ENCODE assay signal across 31 mouse cellular contexts in the genomic region with DNA sequence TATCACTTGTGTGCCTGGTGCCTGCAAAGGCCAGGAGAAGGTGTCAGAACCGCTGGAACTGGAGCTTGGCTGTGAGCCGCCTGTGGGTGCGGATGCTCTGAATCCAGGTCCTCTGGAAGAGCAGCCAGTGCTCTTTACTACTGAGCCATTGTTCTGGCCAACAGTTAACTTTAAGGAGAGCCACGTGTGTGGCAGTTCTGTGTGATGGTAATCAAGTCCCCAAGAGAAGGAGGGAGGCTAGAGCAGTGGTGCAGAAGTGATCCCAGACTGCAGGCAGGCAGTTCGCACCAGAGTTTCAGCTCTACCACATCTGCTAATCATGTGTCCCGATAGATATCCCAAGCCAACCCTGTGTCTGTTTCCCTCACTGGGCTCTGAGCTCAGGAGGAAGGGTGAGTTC. TPM values are rescaled to one million over a fixed set of nuclear protein-coding genes. Genes with fewer than 3 reads are reported as not detected.
A peak's percentile ranks its signal among the peaks of the same experiment; 100 is the strongest.
DNase-seq lines count a peak whose midpoint lies in the region; ATAC-seq and TF ChIP-seq lines count a peak whose summit lies in the region.
"Had no signal": no experiment of that assay in that cellular context is flagged by ENCODE, and none has a peak within 500 bp of the region (broad histone marks: within the 10 kb centered on the region; RNA-seq: fewer than 3 reads in every experiment).

No protein-coding gene starts in this region.

- no peak for ATAC-seq in midbrain, embryonic 11.5 days (ENCODE audit: low FRiP score)
- no peak for ATAC-seq in midbrain, embryonic 16.5 days
- ATAC-seq: forebrain, embryonic 15.5 days; hindbrain, embryonic 16.5 days; intestine, embryonic 15.5 days had no signal

- H3K4me1 ChIP-seq in midbrain, embryonic 11.5 days (ENCODE audit: control insufficient read depth, insufficient read depth, low read length), result no peaks in the 10 kb centered on the region
- H3K4me1 ChIP-seq in midbrain, embryonic 16.5 days (ENCODE audit: control insufficient read depth, insufficient read depth, low read length), result no peaks in the 10 kb centered on the region
- peaks cover 2 to 7% of the 10 kb centered on the region in 2 experiments; a peak in 3 of 4 replicates for H3K4me1 ChIP-seq in ES-E14 (ENCODE audit: control insufficient read depth in 2 of 2, insufficient read depth in 2 of 2, low read length in 2 of 2, poor library complexity in 1 of 2)
- H3K4me1 ChIP-seq: embryonic facial prominence, embryonic 12.5 days; forebrain, embryonic 12.5 days; forebrain, embryonic 15.5 days; heart, embryonic 12.5 days; heart, embryonic 15.5 days; hindbrain, embryonic 10.5 days; hindbrain, embryonic 13.5 days; intestine, embryonic 15.5 days had no signal

- H3K9me3 ChIP-seq in midbrain, embryonic 11.5 days (ENCODE audit: control insufficient read depth, low read length), result no peaks in the 10 kb centered on the region
- H3K9me3 ChIP-seq in midbrain, embryonic 16.5 days (replicated peaks; ENCODE audit: control insufficient read depth, low read length, poor library complexity, severe bottlenecking), result no peaks in the 10 kb centered on the region
- H3K9me3 ChIP-seq in ES-E14 (ENCODE audit: control insufficient read depth, insufficient read depth, low read depth, low read length), result no peaks in the 10 kb centered on the region
- H3K9me3 ChIP-seq: embryonic facial prominence, embryonic 12.5 days; forebrain, embryonic 12.5 days; forebrain, embryonic 15.5 days; heart, embryonic 12.5 days; heart, embryonic 15.5 days; hindbrain, embryonic 10.5 days; hindbrain, embryonic 13.5 days; intestine, embryonic 15.5 days had no signal

- no peaks in the 10 kb centered on the region for H3K27me3 ChIP-seq in midbrain, embryonic 11.5 days (ENCODE audit: control insufficient read depth, insufficient read depth, low read length)
- H3K27me3 ChIP-seq in midbrain, embryonic 16.5 days (ENCODE audit: control insufficient read depth, insufficient read depth, low read depth, low read length), result no peaks in the 10 kb centered on the region
- H3K27me3 ChIP-seq: CH12.LX; embryonic facial prominence, embryonic 12.5 days; forebrain, embryonic 12.5 days; forebrain, embryonic 15.5 days; heart, embryonic 12.5 days; heart, embryonic 15.5 days; hindbrain, embryonic 13.5 days; intestine, embryonic 15.5 days had no signal

- no peak overlapping the region for H3K4me2 ChIP-seq in midbrain, embryonic 11.5 days
- no peak overlapping the region for H3K4me2 ChIP-seq in midbrain, embryonic 16.5 days (ENCODE audit: low read length)
- H3K4me2 ChIP-seq: embryonic facial prominence, embryonic 12.5 days; forebrain, embryonic 12.5 days; forebrain, embryonic 15.5 days; heart, embryonic 12.5 days; heart, embryonic 15.5 days; hindbrain, embryonic 13.5 days; intestine, embryonic 15.5 days had no signal

- no peak overlapping the region for H3K27ac ChIP-seq in midbrain, embryonic 11.5 days (ENCODE audit: low read depth, low read length)
- no peak overlapping the region for H3K27ac ChIP-seq in midbrain, embryonic 16.5 days (ENCODE audit: low read length)
- no peak overlapping the region for H3K27ac ChIP-seq in ES-E14 (ENCODE audit: insufficient read depth, low read depth, low read length, poor library complexity, severe bottlenecking)
- H3K27ac ChIP-seq: embryonic facial prominence, embryonic 12.5 days; forebrain, embryonic 12.5 days; forebrain, embryonic 15.5 days; heart, embryonic 15.5 days; hindbrain, embryonic 10.5 days; hindbrain, embryonic 13.5 days; intestine, embryonic 15.5 days had no signal

- H3K36me3 ChIP-seq in midbrain, embryonic 11.5 days (ENCODE audit: control insufficient read depth, insufficient read depth, low read length), result no peaks in the 10 kb centered on the region; the same call in 1 of the 2 replicates
- peaks cover 41% of the 10 kb centered on the region for H3K36me3 ChIP-seq in midbrain, embryonic 16.5 days (ENCODE audit: control insufficient read depth, insufficient read depth, low read length)
- peaks cover 21% of the 10 kb centered on the region for H3K36me3 ChIP-seq in ES-E14 (ENCODE audit: control insufficient read depth, insufficient read depth, low read length, poor library complexity, severe bottlenecking)
- H3K36me3 ChIP-seq: intestine, embryonic 15.5 days had no signal

- H3K9ac ChIP-seq in midbrain, embryonic 11.5 days (ENCODE audit: low read length), result no peak overlapping the region
- H3K9ac ChIP-seq in midbrain, embryonic 16.5 days (ENCODE audit: low read depth, low read length), result no peak overlapping the region
- no peak overlapping the region for H3K9ac ChIP-seq in ES-E14 (ENCODE audit: insufficient read depth, low read depth, low read length, poor library complexity, severe bottlenecking)
- H3K9ac ChIP-seq: embryonic facial prominence, embryonic 12.5 days; forebrain, embryonic 12.5 days; forebrain, embryonic 15.5 days; heart, embryonic 12.5 days; heart, embryonic 15.5 days; hindbrain, embryonic 13.5 days; intestine, embryonic 15.5 days had no signal

- peak; percentile 1 for DNase-seq in embryo, embryonic 10.5 days (ENCODE audit: low spot score)
- no peak for DNase-seq in embryo, embryonic 11 days
- peak; percentile 79 for DNase-seq in midbrain, embryonic 11.5 days (ENCODE audit: low spot score, missing footprints)
- peak; percentile 37 for DNase-seq in ES-E14 (ENCODE audit: low read depth, low spot score)
- DNase-seq in ZHBTc4 (ENCODE audit: low read depth, low spot score), result peak; percentile 92
- no peak for DNase-seq in left cerebral cortex, adult 18-20 months (ENCODE audit: low spot score in 2 of 2)
- no peak for DNase-seq in thymus, postnatal 25 days
- DNase-seq: adrenal gland, adult 2 months; adrenal gland, postnatal 14 days; B cell, adult 2 months; cerebellum, adult 11 months; cerebellum, adult 2 months; cerebellum, adult 9-11 months; cerebellum, postnatal 25 days; gastrocnemius, postnatal 10 days; gastrocnemius, postnatal 36 days; heart, postnatal 10 days; heart, postnatal 36 days; kidney, adult 11 months had no signal

- in situ Hi-C loops in ES-E14 (cut with MboI; ENCODE audit: low sequenced_read_pairs in 2 of 2, unreplicated experiment in 2 of 2), result no loop called here

- WGBS in midbrain, embryonic 11.5 days, result 72% methylated on average over 6 of the region's 6 CpGs
- 76% methylated on average over 6 of the region's 6 CpGs for WGBS in midbrain, embryonic 16.5 days

- H3K4me3 ChIP-seq in midbrain, embryonic 11.5 days (ENCODE audit: low read depth, low read length), result no peak overlapping the region
- no peak overlapping the region for H3K4me3 ChIP-seq in midbrain, embryonic 16.5 days (ENCODE audit: low read depth, low read length)
- H3K4me3 ChIP-seq in ES-E14 (ENCODE audit: insufficient read depth in 1 of 2, low read depth in 1 of 2, low read length in 2 of 2, poor library complexity in 1 of 2, severe bottlenecking in 1 of 2), result no peak overlapping the region
- H3K4me3 ChIP-seq: embryonic facial prominence, embryonic 12.5 days; erythroblast, embryonic 14.5 days; forebrain, embryonic 12.5 days; forebrain, embryonic 15.5 days; heart, embryonic 12.5 days; heart, embryonic 15.5 days; hindbrain, embryonic 10.5 days; hindbrain, embryonic 13.5 days; intestine, embryonic 15.5 days had no signal

TF ChIP-seq in ES-E14, 5 proteins besides CTCF, POLR2A, EP300 and RAD21:
- no peak for TF ChIP-seq HCFC1 (IDR thresholded peaks at IDR 0.05; ENCODE audit: borderline replicate concordance, insufficient read depth, low read length)
- no peak for TF ChIP-seq ZC3H11A (IDR thresholded peaks at IDR 0.05; ENCODE audit: borderline replicate concordance, low read depth, low read length)
- no peak for TF ChIP-seq ZNF384 (IDR thresholded peaks at IDR 0.05; ENCODE audit: low read depth, low read length)
- no peak for TF ChIP-seq MAFK (IDR thresholded peaks at IDR 0.05; ENCODE audit: insufficient read depth, low read depth, low read length)
- TF ChIP-seq CHD2 (IDR thresholded peaks at IDR 0.05; ENCODE audit: low read depth, low read length), result no peak

RNA-seq across cellular contexts. Expression of gene Abcc5, which starts 36.0 kb away (rescaled TPM):
- polyA plus RNA-seq in midbrain, embryonic 11.5 days (2014; fragmentation: Nextera tagmentation; extraction: Ambion mirVana), result 58.3 and 61.7 TPM in 2 replicates
- 168 and 180 TPM in 2 replicates for polyA plus RNA-seq in midbrain, embryonic 16.5 days (2015; fragmentation: Nextera tagmentation; extraction: Ambion mirVana)
- 159 and 168 TPM in 2 replicates for total RNA-seq in ES-E14 (2012; rRNA removed)
- 100 to 1,000 TPM; 208 to 216 TPM for total RNA-seq in left cerebral cortex, adult 18-20 months (2021)

Comparison
In these comparisons a context has a peak if more than half of its experiments do, and no peak if none do; other contexts are left out.
1. DNase-seq: peak in embryo, embryonic 10.5 days (single experiment), midbrain, embryonic 11.5 days (single experiment), ES-E14 (single experiment) and ZHBTc4 (single experiment); none in embryo, embryonic 11 days (single experiment), left cerebral cortex, adult 18-20 months (0 of 2) and thymus, postnatal 25 days (single experiment).